Mouse (Mus musculus) lung, postnatal 10 days (tissue): ENCODE results near the gene H2-Oa.

Experiments
- DNase-seq: peaks from one replicate; pipeline ENCODE4 v3.0.0; 2021

Gene H2-Oa

DNA sequence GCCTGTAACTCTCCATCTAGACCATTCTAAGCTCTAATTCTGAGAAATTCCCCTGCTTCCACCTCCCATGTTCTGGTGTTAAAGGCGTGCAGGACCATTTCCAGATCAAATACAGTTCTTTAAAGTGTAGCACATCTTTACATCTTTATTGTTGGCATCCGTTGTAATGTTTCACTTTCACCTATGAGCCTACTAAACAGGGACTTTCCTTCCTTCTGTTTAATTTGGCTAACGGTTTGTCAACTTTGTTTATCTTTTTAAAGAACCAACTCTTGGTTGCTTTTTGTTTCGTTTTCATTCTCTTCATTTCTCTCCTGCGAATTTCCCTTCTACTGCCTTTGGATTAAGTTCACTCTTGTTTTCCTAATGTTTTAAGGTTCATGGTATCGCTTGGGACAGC is 10.7 kb downstream of the H2-Oa start:
- DNase-seq = no peak

DNA sequence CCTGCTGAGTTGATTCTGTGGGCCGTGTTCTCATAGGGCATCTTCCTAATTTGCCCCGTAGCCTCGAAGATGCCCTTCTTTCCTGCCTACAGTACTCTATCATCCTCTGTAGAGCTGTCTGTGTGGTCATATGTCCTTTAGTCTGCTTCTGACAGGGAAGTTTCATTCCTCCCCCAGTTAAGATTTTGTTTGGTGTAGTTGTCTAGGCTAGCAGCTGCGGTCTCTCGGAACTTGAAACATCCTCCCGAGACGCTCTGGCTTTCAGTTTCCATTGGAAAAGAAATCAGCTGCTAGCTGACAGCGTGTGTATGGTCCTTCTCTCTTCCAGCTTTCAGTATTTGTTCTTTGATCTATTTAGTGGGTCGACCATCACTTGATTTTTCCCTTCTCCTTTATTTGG is 12.7 kb downstream of the H2-Oa start:
- DNase-seq = no peak

DNA sequence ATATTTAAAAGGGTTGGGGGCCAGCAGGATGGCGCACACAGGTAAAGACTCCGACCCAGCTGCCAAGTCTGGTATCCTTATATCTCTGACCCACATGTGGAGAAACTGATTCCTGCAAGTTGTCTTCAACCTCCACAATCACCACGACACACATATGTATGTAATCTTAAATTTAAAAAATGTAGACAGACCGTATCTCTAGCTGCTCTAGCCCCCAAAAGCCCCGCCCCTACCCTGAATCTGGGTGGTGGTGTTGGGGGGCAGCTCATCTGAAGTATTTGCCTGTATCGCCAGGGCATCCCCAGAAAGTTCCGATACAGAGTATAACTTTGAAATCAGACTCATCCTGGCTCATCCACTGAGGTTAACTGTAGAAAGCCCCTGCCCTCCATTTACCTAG is 14.4 kb downstream of the H2-Oa start:
- DNase-seq = no peak

DNA sequence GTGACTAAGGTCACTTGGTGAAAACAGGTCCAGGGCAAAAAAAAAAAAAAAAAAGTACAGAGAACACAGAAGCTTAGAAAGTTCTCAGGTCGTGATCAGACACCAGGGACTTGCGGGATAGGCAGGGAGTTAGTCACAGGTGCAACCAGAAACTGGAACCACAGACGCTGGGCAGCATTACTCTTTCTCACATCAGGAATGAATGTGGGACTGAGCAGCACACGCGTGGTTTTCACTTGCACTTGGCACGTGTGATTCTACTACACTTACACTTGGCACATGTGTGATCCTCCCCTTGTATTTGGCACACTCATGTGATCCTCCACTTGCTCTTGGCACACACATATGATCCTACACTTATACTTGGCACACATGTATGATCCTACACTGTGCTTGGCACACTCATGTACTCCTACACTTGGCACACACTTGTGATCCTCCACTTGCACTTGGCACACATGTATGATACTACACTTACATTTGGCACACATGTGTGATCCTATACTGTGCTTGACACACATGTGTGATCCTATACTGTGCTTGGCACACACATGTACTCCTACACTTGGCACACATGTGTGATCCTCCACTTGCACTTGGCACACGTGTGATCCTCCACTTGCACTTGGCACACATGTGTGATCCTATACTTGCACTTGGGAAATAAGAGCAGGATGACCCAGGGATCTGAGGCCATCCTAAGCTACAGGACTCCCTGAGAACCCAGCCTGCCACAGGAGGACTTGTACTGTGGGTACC is 15.1 kb downstream of the H2-Oa start:
- DNase-seq = no peak

DNA sequence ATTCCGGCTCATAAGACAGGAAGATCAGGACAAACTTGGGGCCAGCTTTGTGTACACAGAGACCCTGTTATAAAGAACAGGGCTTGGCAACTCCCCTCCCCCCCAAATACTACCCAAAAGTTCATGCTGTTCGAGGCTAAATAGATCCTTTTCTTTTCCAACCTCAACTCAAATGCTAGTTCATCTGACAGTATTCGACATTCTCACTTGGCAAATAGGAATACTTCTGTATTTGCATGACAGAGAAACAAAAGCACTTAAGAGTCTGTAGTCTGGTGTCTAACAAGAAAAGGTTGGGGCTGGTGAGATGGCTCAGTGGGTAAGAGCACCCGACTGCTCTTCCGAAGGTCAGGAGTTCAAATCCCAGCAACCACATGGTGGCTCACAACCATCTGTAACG is 16.3 kb downstream of the H2-Oa start:
- DNase-seq = no peak

DNA sequence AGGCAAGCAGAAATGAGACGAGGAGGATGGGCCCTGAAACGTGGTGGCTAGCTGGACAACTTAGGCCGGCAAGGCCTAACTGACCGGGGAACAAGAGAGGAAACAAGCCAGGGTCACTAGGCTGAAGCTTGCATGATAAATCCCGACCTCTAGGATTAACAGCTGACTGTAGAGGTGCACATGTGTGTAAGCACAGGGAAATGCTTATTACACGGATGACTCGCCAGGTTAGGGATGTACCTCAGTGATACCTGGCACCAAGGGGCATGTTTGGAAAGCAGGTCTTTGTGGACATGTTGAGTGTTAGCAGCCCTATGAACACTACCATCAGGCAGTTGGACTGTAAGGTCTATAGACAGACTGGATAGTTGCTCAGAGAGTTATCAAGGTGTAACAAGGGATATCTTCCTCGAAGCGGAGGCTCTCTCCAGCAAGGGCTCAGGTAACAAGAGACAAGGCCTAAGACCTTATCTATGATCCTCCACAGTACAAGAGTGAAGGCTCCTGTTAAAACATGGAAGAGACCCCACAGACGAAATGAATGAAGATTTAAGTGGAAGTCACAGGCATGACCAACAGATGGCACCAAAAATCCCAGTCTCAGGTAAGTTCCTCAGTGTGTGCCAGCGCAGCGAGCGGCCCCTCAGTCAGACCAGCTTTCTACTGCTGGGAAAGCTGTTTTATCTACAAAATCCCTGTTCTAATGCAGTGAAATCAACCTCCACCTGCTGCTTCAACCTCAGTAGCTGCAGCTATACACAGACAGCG is 17.1 kb downstream of the H2-Oa start:
- no peak for DNase-seq

DNA sequence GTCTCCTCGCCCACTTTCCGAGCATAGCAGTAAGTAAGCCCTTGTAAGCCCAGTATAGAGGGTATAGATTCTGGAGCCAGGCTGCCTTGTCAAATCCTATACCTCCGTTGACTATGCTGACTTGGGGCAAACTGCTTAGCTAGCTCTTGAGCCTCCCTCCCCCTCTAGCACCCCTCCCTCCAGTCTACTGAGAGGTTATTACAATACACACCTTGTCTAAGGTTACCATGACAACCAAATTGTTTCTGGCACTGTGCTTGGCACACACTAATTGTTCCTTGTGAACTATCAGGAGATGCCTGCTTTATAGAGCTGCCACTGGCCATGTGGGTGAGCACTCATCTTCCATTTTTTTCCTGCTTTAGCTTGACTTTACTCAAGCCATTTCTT is 17.7 kb downstream of the H2-Oa start:
- no peak for DNase-seq

DNA sequence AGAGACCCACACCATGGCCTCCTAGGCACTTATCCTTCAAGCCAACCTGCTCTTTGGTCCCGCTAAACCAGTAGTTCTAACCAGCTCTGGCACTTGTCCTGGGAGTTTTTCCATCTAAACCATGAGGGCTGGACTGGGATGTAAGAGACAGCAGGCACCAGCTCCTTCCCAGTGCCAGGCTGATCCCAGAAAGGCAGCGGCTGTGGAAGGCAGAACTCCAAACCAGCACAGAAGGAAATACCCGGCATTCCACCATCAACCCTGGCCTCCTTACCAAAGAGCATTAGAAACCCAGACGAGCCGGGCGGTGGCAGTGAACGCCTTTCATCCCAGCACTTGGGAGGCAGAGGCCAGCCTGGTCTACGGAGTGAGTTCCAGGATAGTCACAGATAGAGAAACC is 18.2 kb downstream of the H2-Oa start:
- no peak for DNase-seq

DNA sequence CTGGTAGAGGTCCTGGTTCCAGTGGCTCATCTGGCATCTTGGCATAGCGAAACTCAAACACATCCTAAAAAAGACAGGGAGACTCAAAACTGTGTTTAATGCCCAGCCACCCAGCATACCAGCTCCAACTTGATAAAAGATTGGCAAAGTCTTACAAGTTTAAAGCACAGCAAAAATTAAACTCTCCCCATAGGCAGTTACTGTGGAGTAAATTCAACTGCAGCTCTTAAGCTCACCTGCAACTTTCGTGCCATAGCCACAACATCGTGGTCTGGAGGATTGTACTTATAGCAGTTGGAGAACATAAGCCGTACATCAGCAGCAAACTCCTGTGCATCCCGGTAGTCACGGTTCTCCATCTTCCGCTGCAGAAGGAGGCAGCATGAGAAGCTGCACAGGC is 22.0 kb downstream of the H2-Oa start:
- no peak for DNase-seq

DNA sequence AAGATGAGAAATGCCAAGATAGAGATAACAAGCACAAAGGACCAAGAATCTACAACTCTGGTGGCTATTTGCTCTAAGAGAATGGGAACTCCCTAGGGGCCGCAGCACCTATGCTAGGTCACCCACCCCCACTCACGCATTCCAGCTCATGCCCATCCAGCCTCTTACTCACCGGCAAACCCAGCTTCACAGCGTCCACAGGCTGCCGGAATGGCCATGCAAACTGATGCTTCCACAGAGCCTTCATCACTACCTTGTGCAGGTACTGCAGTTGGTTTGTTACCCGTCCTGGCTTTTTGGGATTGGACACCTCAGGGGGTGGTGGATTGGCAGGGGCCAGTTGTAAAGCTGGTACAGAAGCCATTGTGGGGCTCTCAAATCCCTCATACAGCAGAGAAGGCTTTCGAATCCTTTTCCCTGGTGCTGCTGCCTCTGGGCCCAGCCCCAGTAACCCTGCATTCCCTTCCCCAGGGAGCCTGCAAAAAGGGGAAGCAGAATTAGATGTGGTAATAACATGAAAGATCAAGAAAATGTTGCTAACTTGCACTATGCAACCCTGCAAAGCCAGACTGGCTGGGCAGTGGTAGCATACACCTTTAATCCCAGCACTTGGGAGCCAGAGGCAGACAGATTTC is 24.7 kb downstream of the H2-Oa start:
- no peak for DNase-seq

DNA sequence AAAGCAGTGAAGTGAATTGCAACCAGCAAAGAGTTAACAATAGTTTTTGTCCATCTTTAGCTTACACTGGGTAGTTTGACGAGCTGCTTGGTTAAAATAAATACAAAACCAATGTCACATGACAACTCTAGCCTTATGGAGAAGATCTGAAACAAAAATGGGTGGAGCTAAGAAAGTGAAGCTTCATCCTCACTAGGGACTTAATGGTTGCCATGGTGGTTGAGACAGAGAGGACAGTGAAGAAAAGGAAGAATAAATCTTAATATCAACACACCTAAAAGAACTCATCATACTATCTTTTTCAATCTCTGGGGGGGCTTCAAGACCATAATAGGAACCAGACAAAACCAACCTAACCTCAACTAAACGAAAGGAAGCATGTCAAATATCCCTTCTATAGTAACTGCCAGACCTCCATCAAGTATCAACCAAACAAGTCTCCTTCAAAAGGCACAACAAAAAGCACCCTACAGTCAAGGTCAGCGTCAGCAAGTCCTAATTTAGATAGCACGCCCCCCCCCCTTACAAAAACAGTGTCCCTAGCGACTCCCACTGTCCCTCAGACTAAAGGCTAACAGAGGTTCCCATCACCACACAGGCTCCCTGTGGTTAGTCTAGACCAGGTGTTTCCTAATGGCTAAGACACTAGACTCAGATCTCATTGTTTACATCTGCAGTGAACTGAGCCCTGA is 25.4 kb downstream of the H2-Oa start:
- DNase-seq = no peak

DNA sequence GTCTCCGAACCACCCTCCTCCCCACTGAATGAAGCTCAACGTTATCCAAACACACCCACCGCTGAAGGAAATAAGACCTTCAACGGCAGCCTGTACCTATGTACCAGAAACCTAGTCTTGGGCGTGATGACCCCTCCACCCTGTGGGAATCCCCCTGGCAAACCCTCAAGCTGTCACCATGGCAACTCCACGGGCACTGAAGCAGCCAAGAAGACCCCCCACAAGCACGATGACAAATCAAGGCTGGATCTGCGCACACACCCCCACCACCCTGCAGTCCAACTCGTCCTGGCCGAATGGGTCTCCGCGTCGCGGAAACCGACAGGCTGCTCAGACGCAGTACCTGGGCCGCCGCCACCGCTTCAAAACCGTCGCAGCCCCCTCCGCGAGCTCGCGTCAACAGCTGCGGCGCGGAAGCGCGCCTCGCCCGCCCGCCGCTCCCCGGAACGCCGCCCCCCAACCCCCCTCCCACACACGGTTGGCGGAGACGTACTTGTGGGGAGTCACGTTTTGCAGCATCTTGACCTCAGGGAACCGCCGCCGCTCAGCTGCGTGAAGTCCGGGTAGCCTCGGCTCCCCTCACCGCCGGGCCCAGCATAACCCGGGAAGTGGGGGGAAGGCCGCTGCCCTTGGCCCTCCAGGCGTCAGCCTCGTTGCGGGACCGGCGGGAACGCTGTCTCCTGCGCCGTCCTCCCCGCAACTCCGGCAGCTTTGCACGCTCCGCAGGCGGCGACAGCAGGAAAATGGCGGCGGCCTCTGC is 26.2 kb downstream of the H2-Oa start:
- DNase-seq = peak; percentile 49

DNA sequence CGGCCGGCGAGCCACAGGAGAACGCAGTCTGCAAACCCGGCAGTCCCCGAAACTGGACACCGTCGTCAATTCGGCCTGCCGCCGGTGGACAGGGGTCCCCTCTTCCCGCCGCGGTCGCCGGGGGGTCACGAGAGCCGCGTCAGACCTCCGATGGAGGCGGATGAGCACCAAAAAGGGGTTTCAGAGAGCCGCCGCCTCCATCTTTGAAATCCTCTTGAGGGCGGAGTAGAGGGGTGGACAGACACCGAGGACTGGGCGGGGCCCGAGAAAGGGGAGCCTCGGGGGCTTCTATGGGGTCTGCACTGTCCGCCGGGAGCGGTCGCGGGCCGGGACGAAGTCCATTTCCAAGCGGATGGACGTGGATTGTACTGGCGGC is 26.7 kb downstream of the H2-Oa start:
- no peak for DNase-seq

DNA sequence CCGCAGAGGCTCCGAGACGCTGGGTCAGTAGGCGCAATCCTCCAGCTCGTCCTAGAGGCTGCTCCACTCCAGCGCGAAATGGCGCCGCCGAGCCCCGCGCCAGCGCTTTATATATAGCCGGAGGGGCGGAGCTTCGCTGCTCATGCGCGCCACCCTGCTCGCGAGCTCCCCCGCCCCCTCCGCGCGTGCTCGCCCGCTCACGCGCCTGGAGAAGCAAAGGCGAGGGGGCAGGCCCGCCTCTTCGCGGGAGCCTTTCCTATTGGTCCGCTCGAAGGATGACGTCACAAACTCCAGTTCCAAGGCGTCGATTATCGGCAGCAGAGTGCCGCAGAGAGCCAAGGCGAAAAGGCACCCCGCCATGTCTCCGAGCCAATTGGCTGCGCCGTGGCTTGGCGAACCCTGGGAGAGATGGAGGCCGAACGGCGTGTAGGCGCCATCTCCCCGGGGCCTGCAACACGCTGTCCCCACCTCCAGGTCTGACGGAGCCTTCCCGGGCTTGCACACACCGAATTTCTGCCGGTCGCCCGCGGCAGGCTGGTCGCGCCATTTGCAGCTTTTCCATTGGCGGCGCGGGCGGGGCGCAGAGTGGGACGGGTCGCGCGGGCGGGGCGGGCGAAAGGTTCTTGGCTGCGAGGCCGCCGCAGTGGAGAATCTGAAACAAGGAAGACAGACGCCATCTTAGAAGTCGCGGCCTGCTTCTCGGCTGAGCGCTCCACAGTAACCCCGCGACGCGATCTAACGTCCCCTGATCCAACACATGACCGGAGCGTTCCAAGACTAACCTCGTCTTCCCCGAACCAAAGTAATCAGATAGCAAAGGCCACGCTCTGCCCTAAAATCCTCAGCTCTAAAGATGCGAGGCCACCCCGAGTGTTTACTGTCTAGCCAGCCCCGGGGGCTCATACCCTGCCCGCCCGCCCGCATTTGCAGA is 27.4 kb downstream of the H2-Oa start, which contains the start of gene H2-DMa:
H2-DMa (plus strand) TSS at position 293 of the 931 bp plus-strand sequence.
- peak; percentile 99 for DNase-seq

DNA sequence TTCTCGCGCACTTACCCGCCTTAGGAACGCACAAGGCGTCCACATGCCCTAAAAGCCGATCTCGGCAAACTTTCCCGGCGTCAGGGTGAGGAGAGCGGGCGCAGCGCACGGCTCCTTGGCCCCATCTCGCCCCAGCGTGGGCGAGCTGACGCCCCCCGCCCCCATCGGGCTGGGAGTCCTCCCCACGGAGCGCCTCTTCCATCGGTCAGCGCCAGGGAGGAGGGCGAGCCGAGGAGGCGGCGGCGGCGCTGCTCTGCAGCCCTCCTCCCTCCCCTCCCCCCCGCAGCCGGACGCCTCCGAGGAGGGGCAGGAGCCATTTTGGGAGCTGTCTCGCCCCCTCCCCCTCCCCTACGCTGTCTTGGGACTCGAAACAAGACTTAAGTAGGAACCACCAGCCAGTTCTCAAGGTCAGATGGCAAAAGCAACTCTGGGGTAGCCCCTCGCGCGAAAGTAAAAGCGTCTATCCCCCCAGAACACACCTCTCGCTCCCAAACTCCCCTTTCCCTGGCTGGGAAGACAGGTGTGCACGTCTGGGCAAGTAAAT is 28.1 kb downstream of the H2-Oa start:
- DNase-seq = peak; percentile 95

DNA sequence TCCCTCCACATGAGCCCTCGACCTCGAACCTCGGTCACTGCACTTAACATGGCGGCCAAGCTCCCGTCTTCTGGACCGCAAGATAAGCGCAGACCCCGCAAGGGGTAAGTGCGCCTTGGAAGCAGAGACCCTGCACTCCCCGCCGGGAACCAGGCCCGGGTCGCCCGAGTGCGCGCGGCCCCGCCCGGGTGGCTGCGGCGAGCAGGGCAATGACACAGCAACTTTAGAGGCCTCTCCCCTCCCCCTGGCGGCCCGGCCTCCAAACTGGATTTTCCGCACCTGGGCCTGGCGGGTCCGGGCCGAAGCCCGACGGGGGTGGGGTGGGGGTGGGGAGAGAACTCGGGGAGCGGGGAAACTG is 28.7 kb downstream of the H2-Oa start:
- peak; percentile 91 for DNase-seq

DNA sequence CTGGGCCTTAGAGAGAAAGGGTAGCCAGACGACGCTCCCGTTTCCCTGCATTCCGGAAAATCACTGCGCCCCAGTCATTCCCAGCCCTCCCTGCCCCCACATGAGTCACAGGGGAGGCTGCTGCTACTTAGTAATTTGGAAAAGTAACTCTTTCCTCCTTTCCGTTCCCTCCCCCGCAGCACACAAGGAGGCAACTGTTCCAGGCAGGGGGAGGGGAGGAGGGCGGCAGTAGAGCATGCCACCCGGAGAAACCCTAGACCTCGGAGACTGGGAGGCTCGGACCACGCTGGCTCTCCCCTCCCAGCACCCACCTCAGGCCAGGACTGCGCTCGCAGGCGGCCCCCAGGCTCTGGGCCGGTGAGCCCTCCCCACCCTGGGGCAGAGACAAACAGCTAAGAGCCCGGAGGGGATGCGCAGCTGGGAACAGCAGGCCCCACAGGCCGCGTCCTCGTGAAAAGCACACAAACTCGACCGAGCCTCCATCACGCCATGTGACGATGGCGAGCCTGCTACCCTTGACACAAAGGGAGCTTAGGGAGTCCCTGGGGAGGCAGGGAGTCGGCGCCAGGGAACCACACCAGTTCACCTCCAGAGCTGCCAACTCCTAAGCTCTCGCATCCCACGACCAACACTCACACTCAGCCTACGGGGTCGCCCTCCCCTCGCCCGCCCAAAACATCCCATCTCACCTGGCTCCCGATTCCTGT is 29.2 kb downstream of the H2-Oa start:
- DNase-seq = peak; percentile 94

DNA sequence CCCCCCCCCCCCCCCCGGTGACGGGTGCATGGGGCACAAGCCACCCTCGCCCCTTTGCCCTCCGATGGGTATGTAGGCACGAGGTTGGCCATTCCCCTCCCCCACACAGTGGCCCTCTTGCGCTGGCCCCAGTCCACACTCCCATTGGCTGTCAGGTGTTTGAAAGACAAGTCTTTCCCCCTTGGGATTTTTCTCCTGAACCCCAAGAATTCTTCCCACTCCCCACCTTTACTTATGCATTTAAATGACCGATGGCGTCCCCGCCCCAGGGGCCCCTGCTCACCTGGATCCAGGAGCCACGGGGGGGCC is 29.7 kb downstream of the H2-Oa start:
- DNase-seq = peak; percentile 78

DNA sequence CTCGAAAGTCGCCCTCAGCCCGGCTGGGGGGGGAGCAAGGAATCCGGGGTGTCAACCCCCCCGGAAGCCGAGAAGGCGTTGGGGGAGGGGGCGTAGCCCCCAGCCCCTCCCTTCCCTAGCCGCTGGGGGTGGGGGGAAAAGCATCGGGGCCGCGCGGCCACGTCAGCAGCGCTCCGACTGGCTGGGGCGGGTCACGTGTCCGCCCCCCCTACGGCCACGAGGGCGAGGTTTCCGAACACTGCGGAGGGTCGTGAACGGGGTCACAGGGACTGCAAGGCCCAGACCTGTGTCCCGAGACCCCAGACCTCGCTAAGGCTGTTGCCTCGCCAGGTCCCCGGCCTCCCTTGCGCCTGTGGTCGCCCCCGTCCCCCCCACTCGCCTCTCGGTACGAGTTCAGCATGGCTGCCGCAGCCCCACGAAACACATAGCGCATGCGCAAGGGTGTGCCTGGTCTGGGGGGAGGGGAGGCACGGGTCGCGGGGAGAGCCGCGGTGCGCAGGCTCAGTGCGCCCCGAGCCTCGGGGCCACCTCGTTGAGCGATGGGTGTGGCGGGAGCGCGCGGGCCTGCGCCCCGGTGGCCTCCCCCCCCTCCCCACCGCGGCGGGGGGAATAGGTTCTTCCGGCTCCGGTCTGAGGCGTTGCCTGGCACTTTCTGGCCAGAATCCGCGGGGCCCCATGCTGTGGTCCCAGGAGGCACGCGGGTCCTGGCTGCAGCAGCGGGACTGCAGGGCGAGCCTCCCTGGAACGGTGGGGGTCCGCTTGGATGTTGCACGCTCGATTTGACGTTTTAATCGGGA is 30.2 kb downstream of the H2-Oa start, which contains the start of gene Brd2:
Brd2 (minus strand) TSS at position 447 of the 797 bp plus-strand sequence.
- peak; percentile 98 for DNase-seq

DNA sequence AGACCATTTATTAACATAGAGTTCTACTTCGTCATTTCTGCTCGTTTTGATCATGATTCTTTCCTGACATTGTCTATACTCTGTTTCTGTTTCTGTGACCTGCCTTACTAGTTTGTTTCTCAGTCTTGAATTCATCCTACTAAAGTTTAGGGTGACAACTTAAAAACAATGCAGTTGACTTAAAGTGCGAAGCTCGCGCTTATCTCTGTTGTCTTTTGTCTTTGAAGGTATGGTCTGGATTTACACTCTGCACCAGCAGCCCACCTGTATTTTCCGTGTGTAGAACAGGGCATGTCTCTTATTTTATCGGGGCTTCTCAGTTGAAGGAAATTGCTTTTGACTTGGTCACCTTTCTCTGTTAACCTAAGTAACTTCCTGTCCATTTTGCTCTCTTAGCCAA is 31.0 kb downstream of the H2-Oa start:
- no peak for DNase-seq
